Mouse (Mus musculus): ENCODE data around the gene Bcl3. TPM values are rescaled to one million over a fixed set of nuclear protein-coding genes. Genes with fewer than 3 reads are reported as not detected.

Bcl3 gene
- polyA plus RNA-seq (2012; rRNA removed) = 47.9 and 87.5 TPM in 2 replicates

GRCm38 (mm10) chr7:19822604-19823058, at the start of gene Bcl3:
Gene Bcl3, minus strand, starts transcription at chr7:19822770.

GRCm38 (mm10) chr7:19861199-19861598, 38.6 kb upstream of the Bcl3 start, which contains the start of gene Ceacam16:
Gene Ceacam16, minus strand, starts transcription at chr7:19861299.

GRCm38 (mm10) chr7:19851858-19852570, 29.4 kb upstream of the Bcl3 start, which contains the start of gene Gm19345:
Gene Gm19345, plus strand, starts transcription at chr7:19852003.

GRCm38 (mm10) chr7:19796697-19797588, 25.6 kb downstream of the Bcl3 start, which contains the start of gene Cblc:
Gene Cblc, minus strand, starts transcription at chr7:19796809.

GRCm38 (mm10) chr7:19770984-19771391, 51.6 kb downstream of the Bcl3 start, which contains the start of gene Bcam:
Gene Bcam, minus strand, starts transcription at chr7:19771016.

Other genes starting within 250 kb of the Bcl3 start
- gene Zfp296, start 245.5 kb downstream of the Bcl3 start, polyA plus RNA-seq (2012; rRNA removed) = 7.5 and 7.9 TPM in 2 replicates
- gene Gemin7, start 245.2 kb downstream of the Bcl3 start, polyA plus RNA-seq (2012; rRNA removed) = 59.4 and 88.0 TPM in 2 replicates
- 68.5 and 172 TPM in 2 replicates for gene Clasrp, start 218.3 kb downstream of the Bcl3 start, polyA plus RNA-seq (2012; rRNA removed)
- 10.6 and 18.6 TPM in 2 replicates for gene Relb, start 193.3 kb downstream of the Bcl3 start, polyA plus RNA-seq (2012; rRNA removed)
- 55.4 and 69.0 TPM in 2 replicates for gene Clptm1, start 157.7 kb downstream of the Bcl3 start, polyA plus RNA-seq (2012; rRNA removed)
- 1.1 and 1.6 TPM in 2 replicates for gene Apoc2, start 144.8 kb downstream of the Bcl3 start, polyA plus RNA-seq (2012; rRNA removed)
- not detected in 2 replicates for gene Gm44805, start 141.3 kb downstream of the Bcl3 start, polyA plus RNA-seq (2012; rRNA removed)
- 0.37 TPM in 1 of 2 replicates, not detected in the other for gene Apoc4, start 141.3 kb downstream of the Bcl3 start, polyA plus RNA-seq (2012; rRNA removed)
- gene Apoc1, start 130.1 kb downstream of the Bcl3 start, polyA plus RNA-seq (2012; rRNA removed) = 6.5 and 8.3 TPM in 2 replicates
- 235 and 380 TPM in 2 replicates for gene Apoe, start 123.6 kb downstream of the Bcl3 start, polyA plus RNA-seq (2012; rRNA removed)
- 58.9 and 85.6 TPM in 2 replicates for gene Tomm40, start 107.3 kb downstream of the Bcl3 start, polyA plus RNA-seq (2012; rRNA removed)
- gene Nectin2, start 72.3 kb downstream of the Bcl3 start, polyA plus RNA-seq (2012; rRNA removed) = 64.6 and 101 TPM in 2 replicates
- gene Bcam, start 51.8 kb downstream of the Bcl3 start, polyA plus RNA-seq (2012; rRNA removed) = 52.3 and 63.9 TPM in 2 replicates
- gene Cblc, start 26.0 kb downstream of the Bcl3 start, polyA plus RNA-seq (2012; rRNA removed) = 41.1 and 54.6 TPM in 2 replicates
- gene Gm19345, start 29.2 kb upstream of the Bcl3 start, polyA plus RNA-seq (2012; rRNA removed) = 0.53 TPM in 1 of 2 replicates, not detected in the other
- 0.26 and 0.29 TPM in 2 replicates for gene Ceacam16, start 38.5 kb upstream of the Bcl3 start, polyA plus RNA-seq (2012; rRNA removed)
- gene Ceacam19, start 65.2 kb upstream of the Bcl3 start, polyA plus RNA-seq (2012; rRNA removed) = 2.5 and 3.0 TPM in 2 replicates
- gene Pvr, start 98.4 kb upstream of the Bcl3 start, polyA plus RNA-seq (2012; rRNA removed) = 2.3 and 3.4 TPM in 2 replicates
- gene Igsf23, start 128.0 kb upstream of the Bcl3 start, polyA plus RNA-seq (2012; rRNA removed) = 11.7 and 16.6 TPM in 2 replicates
- gene Ceacam20, start 142.6 kb upstream of the Bcl3 start, polyA plus RNA-seq (2012; rRNA removed) = 0.06 TPM in 1 of 2 replicates, not detected in the other
- gene Nlrp9b, start 168.7 kb upstream of the Bcl3 start, polyA plus RNA-seq (2012; rRNA removed) = not detected in 2 replicates

Measured in stomach, adult 2 months (tissue).